Mouse (Mus musculus) erythroblast, embryonic 14.5 days (primary cell): ENCODE measurements around the gene Tnrc6c. TPM values are rescaled to one million over a fixed set of nuclear protein-coding genes. Genes with fewer than 3 reads are reported as not detected.

Experiments
- H3K27me3 ChIP-seq: 2 replicates; pipeline ENCODE4 v1.6.1; 2012; ENCODE audit warnings: inconsistent platforms; ENCODE audit not compliant: control insufficient read depth
- H3K36me3 ChIP-seq: 2 replicates; pipeline ENCODE4 v1.6.1; 2012; ENCODE audit warnings: mild to moderate bottlenecking, inconsistent platforms; ENCODE audit not compliant: control insufficient read depth
- H3K4me1 ChIP-seq: 2 replicates; pipeline ENCODE4 v1.6.1; 2012; ENCODE audit warnings: inconsistent platforms; ENCODE audit not compliant: control insufficient read depth
- H3K4me3 ChIP-seq: replicated peaks from 2 replicates; pipeline ENCODE3; 2012; ENCODE audit warnings: moderate library complexity, mild to moderate bottlenecking, inconsistent platforms
- H3K9me3 ChIP-seq: 2 replicates; pipeline ENCODE4 v1.6.1; 2012; ENCODE audit warnings: low read length, inconsistent platforms, mixed read lengths; ENCODE audit not compliant: control insufficient read depth
- GATA1 ChIP-seq: IDR thresholded peaks from 2 replicates; pipeline ENCODE4 v1.6.1; 2012; ENCODE audit warnings: low read length, inconsistent platforms, mixed read lengths
- TAL1 ChIP-seq: IDR thresholded peaks from 3 replicates; pipeline ENCODE4 v1.6.1; 2012; ENCODE audit warnings: low read length, inconsistent platforms, mixed read lengths
- polyA plus RNA-seq: library from polyadenylated mRNA; stranded (reverse); fragments of >175 nt; gene quantifications from 2 replicates; pipeline ENCODE4 v1.2.3, GENCODE M21; 2012

Tnrc6c gene
- polyA plus RNA-seq, 1 experiment = 0.76 TPM

DNA sequence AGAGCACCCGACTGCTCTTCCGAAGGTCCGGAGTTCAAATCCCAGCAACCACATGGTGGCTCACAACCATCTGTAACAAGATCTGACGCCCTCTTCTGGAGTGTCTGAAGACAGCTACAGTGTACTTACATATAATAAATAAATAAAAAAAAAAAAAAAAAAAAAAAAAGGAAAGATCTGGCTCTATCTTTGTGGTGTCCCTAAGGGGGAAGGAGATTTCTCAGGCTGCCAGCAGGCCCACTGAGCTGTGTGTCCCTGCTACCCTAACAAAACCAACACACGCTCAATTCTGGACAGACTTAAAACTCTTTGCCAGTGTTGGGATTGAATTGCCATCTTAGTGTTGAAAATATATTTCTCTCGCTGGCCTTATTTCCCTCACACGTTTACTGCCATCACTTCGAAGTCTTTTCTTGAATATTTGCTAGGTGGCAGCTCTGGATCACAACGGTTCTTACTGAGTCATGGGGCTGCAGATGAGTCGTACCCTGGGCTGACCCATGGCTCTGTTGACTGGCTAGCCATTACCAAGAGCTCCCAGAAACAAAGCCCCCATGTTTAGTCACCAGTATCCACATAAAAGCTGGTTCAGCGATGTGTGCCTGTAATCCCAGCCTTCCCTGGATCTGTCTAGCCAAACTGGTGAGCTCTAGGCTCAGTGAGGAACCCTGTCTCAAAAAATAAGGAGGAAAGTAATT is 23.1 kb upstream of the Tnrc6c start:
- H3K36me3 ChIP-seq = no peaks in the 10 kb centered on the region
- no peak for TF ChIP-seq GATA1
- no peak; the same call in 2 of the 3 replicates for TF ChIP-seq TAL1
- no peaks in the 10 kb centered on the region for H3K9me3 ChIP-seq
- peaks cover 35% of the 10 kb centered on the region for H3K27me3 ChIP-seq
- no peaks in the 10 kb centered on the region for H3K4me1 ChIP-seq
- no peak overlapping the region for H3K4me3 ChIP-seq

DNA sequence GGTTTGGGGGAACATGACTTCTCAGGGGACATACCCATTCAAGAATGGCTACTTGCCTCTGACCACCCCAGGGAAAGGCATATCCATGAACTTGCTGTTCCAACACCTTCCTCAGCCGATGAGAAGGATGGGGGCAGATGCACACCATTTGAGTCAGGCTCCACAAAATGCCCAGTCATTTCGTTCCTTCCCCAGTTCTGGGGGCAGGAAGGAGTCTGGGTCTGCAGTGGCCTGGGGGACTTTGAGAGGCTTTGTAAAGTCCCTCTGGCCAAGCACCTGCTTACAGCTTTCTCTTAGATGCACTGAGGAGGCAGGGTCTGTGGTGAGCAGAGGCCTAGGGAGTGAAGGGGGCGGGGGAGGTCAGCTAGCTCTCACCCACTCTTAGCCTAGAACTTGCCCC is 20.8 kb upstream of the Tnrc6c start:
- H3K36me3 ChIP-seq = no peaks in the 10 kb centered on the region
- H3K27me3 ChIP-seq = peaks cover 18% of the 10 kb centered on the region
- no peak for TF ChIP-seq TAL1
- no peak for TF ChIP-seq GATA1
- no peaks in the 10 kb centered on the region for H3K4me1 ChIP-seq
- no peak overlapping the region for H3K4me3 ChIP-seq
- H3K9me3 ChIP-seq = no peaks in the 10 kb centered on the region

GRCm38 (mm10) chr11:117638386-117638785 is 15.7 kb upstream of the Tnrc6c start:
- Histone ChIP-seq H3K9me3 (peaks cover 2% of the 10 kb centered on the region; the same call in 1 of the 2 replicates), H3K4me1 (no peaks in the 10 kb centered on the region), H3K27me3 (peaks cover 9% of the 10 kb centered on the region), H3K4me3 (no peak overlapping the region), H3K36me3 (no peaks in the 10 kb centered on the region)
- no peak for TF ChIP-seq GATA1
- TF ChIP-seq TAL1 = no peak

- peaks cover 9% of the 10 kb centered on the region for H3K27me3 ChIP-seq
- no peaks in the 10 kb centered on the region for H3K36me3 ChIP-seq
- no peaks in the 10 kb centered on the region for H3K4me1 ChIP-seq
- H3K4me3 ChIP-seq = no peak overlapping the region
- TF ChIP-seq GATA1 (no peak), TAL1 (no peak)
- H3K9me3 ChIP-seq = peaks cover 2% of the 10 kb centered on the region; the same call in 1 of the 2 replicates
Measured at GRCm38 (mm10) chr11:117638809-117639208, 15.3 kb upstream of the Tnrc6c start.

- TF ChIP-seq TAL1 = no peak
- no peak for TF ChIP-seq GATA1
- H3K27me3 ChIP-seq = peaks cover 11% of the 10 kb centered on the region
- no peak overlapping the region for H3K4me3 ChIP-seq
Measured at GRCm38 (mm10) chr11:117639331-117639970, 14.6 kb upstream of the Tnrc6c start.

GRCm38 (mm10) chr11:117642181-117642580 is 11.9 kb upstream of the Tnrc6c start:
- Histone ChIP-seq H3K9me3 (peaks cover 2% of the 10 kb centered on the region; the same call in 1 of the 2 replicates), H3K4me1 (no peaks in the 10 kb centered on the region), H3K36me3 (no peaks in the 10 kb centered on the region), H3K4me3 (no peak overlapping the region), H3K27me3 (peaks cover 14% of the 10 kb centered on the region)
- TF ChIP-seq TAL1 = no peak
- TF ChIP-seq GATA1 = no peak

More at GRCm38 (mm10) chr11:117639331-117639970, 14.6 kb upstream of the Tnrc6c start:
- Histone ChIP-seq H3K4me1 (no peaks in the 10 kb centered on the region), H3K9me3 (peaks cover 2% of the 10 kb centered on the region; the same call in 1 of the 2 replicates), H3K36me3 (no peaks in the 10 kb centered on the region)

GRCm38 (mm10) chr11:117643240-117643639 is 10.8 kb upstream of the Tnrc6c start:
- Histone ChIP-seq H3K9me3 (peaks cover 2% of the 10 kb centered on the region; the same call in 1 of the 2 replicates), H3K36me3 (no peaks in the 10 kb centered on the region), H3K4me1 (no peaks in the 10 kb centered on the region), H3K27me3 (peaks cover 14% of the 10 kb centered on the region), H3K4me3 (no peak overlapping the region)
- TF ChIP-seq GATA1 = no peak

GRCm38 (mm10) chr11:117646786-117647185 is 7.3 kb upstream of the Tnrc6c start:
- H3K36me3 ChIP-seq = no peaks in the 10 kb centered on the region
- no peaks in the 10 kb centered on the region for H3K4me1 ChIP-seq
- no peaks in the 10 kb centered on the region for H3K9me3 ChIP-seq
- TF ChIP-seq GATA1 = no peak
- TF ChIP-seq TAL1 = no peak
- peaks cover 45% of the 10 kb centered on the region for H3K27me3 ChIP-seq
- H3K4me3 ChIP-seq = no peak overlapping the region

- no peak overlapping the region for H3K4me3 ChIP-seq
- H3K27me3 ChIP-seq = peaks cover 57% of the 10 kb centered on the region
- no peaks in the 10 kb centered on the region for H3K36me3 ChIP-seq
- TF ChIP-seq TAL1 = no peak
- H3K4me1 ChIP-seq = no peaks in the 10 kb centered on the region
- H3K9me3 ChIP-seq = no peaks in the 10 kb centered on the region
Measured at GRCm38 (mm10) chr11:117648005-117648404, 6.1 kb upstream of the Tnrc6c start.
